Mouse (Mus musculus): ENCODE data around the gene Gm49711.

DNA sequence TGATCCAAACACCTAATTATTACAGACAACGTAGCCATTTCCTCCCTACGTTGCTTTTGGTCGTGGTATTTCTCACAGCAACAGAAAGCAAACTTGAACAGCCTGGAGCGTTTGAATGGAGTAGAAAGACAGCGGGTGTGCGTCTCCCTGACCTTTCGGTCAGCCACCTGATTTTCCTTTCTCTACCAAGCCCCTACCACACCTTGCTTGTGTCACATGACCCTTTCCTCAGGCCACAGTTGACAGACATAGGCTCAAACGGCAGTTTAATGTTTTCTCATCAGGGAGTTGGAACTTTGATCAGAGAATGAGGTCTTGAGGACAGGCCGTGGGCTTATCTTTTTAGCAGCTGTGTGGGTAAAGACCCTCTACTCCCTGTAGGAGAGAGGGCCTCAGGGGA lies 177.1 kb downstream of the Gm49711 start:
- TF ChIP-seq POLR2A (IDR thresholded peaks at IDR 0.05; ENCODE audit: borderline replicate concordance, extremely low read depth, insufficient read depth, insufficient read length, poor library complexity, severe bottlenecking) (no peak), CTCF (IDR thresholded peaks at IDR 0.05; ENCODE audit: borderline replicate concordance, extremely low read depth, insufficient read depth, insufficient read length) (no peak)

All from brain, embryonic 14.5 days (tissue).